Mouse (Mus musculus): ENCODE measurements around the gene Dnajc1. TPM values are rescaled to one million over a fixed set of nuclear protein-coding genes. Genes with fewer than 3 reads are reported as not detected.

The Dnajc1 gene
- polyA plus RNA-seq, 1 experiment from 2014 or later, result 24.2 TPM

GRCm38 (mm10) chr2:18262298-18262697 lies 130.3 kb downstream of the Dnajc1 start:
- Histone ChIP-seq H3K27ac (no peak overlapping the region), H3K27me3 (ENCODE audit: low read depth, poor library complexity, severe bottlenecking) (no peaks in the 10 kb centered on the region), H3K4me3 (no peak overlapping the region), H3K4me1 (no peaks in the 10 kb centered on the region), H3K36me3 (no peaks in the 10 kb centered on the region), H3K9me3 (replicated peaks) (no peaks in the 10 kb centered on the region)
- WGBS, result 51% methylated on average over 1 of the region's 1 CpGs
- DNase-seq (ENCODE audit: low spot score), result no peak

GRCm38 (mm10) chr2:18249224-18249623 lies 143.4 kb downstream of the Dnajc1 start:
- Histone ChIP-seq H3K27ac (no peak overlapping the region), H3K27me3 (ENCODE audit: low read depth, poor library complexity, severe bottlenecking) (no peaks in the 10 kb centered on the region), H3K36me3 (peaks cover 12% of the 10 kb centered on the region), H3K4me1 (no peaks in the 10 kb centered on the region), H3K9me3 (replicated peaks) (no peaks in the 10 kb centered on the region; the same call in 1 of the 2 replicates), H3K4me3 (no peak overlapping the region)
- no peak for DNase-seq (ENCODE audit: low spot score)
- WGBS, result 87% methylated on average over 3 of the region's 3 CpGs

GRCm38 (mm10) chr2:18235524-18235923 lies 157.1 kb downstream of the Dnajc1 start:
- 89% methylated on average over 5 of the region's 5 CpGs for WGBS
- Histone ChIP-seq H3K27me3 (ENCODE audit: low read depth, poor library complexity, severe bottlenecking) (no peaks in the 10 kb centered on the region), H3K9me3 (replicated peaks) (no peaks in the 10 kb centered on the region), H3K4me1 (peaks cover 18% of the 10 kb centered on the region), H3K36me3 (no peaks in the 10 kb centered on the region), H3K27ac (no peak overlapping the region), H3K4me3 (no peak overlapping the region)
- DNase-seq (ENCODE audit: low spot score), result no peak

GRCm38 (mm10) chr2:18232883-18233567 lies 159.6 kb downstream of the Dnajc1 start:
- H3K4me3 ChIP-seq, result no peak overlapping the region
- no peaks in the 10 kb centered on the region for H3K27me3 ChIP-seq (ENCODE audit: low read depth, poor library complexity, severe bottlenecking)
- no peak for DNase-seq (ENCODE audit: low spot score)
- no peaks in the 10 kb centered on the region for H3K9me3 ChIP-seq (replicated peaks)
- H3K27ac ChIP-seq, result no peak overlapping the region
- no peaks in the 10 kb centered on the region for H3K36me3 ChIP-seq
- 9% methylated on average over 5 of the region's 5 CpGs for WGBS
- peaks cover 41% of the 10 kb centered on the region for H3K4me1 ChIP-seq

- no peaks in the 10 kb centered on the region for H3K36me3 ChIP-seq
- no peak overlapping the region for H3K27ac ChIP-seq
- no peaks in the 10 kb centered on the region for H3K9me3 ChIP-seq (replicated peaks)
- 28% methylated on average over 4 of the region's 4 CpGs for WGBS
- no peak overlapping the region for H3K4me3 ChIP-seq
- H3K27me3 ChIP-seq (ENCODE audit: low read depth, poor library complexity, severe bottlenecking), result no peaks in the 10 kb centered on the region
- H3K4me1 ChIP-seq, result peaks cover 41% of the 10 kb centered on the region
- no peak for DNase-seq (ENCODE audit: low spot score)
Observed at GRCm38 (mm10) chr2:18231143-18231542, 161.5 kb downstream of the Dnajc1 start.

GRCm38 (mm10) chr2:18229279-18229678 lies 163.4 kb downstream of the Dnajc1 start:
- Histone ChIP-seq H3K4me1 (peaks cover 40% of the 10 kb centered on the region), H3K27me3 (ENCODE audit: low read depth, poor library complexity, severe bottlenecking) (no peaks in the 10 kb centered on the region), H3K27ac (peak overlapping the region; percentile 53), H3K4me3 (no peak overlapping the region), H3K36me3 (no peaks in the 10 kb centered on the region), H3K9me3 (replicated peaks) (no peaks in the 10 kb centered on the region)
- WGBS, result 0% methylated on average over 2 of the region's 2 CpGs
- no peak for DNase-seq (ENCODE audit: low spot score)

GRCm38 (mm10) chr2:18228486-18229062 lies 164.1 kb downstream of the Dnajc1 start:
- Histone ChIP-seq H3K27ac (no peak overlapping the region), H3K4me3 (no peak overlapping the region), H3K4me1 (peaks cover 36% of the 10 kb centered on the region), H3K27me3 (ENCODE audit: low read depth, poor library complexity, severe bottlenecking) (no peaks in the 10 kb centered on the region), H3K36me3 (no peaks in the 10 kb centered on the region), H3K9me3 (replicated peaks) (no peaks in the 10 kb centered on the region)
- WGBS, result 35% methylated on average over 8 of the region's 8 CpGs
- no peak for DNase-seq (ENCODE audit: low spot score)

GRCm38 (mm10) chr2:18219569-18219968 lies 173.1 kb downstream of the Dnajc1 start:
- Histone ChIP-seq H3K36me3 (peaks cover 48% of the 10 kb centered on the region), H3K9me3 (replicated peaks) (no peaks in the 10 kb centered on the region), H3K4me3 (no peak overlapping the region), H3K27ac (no peak overlapping the region), H3K4me1 (peaks cover 7% of the 10 kb centered on the region), H3K27me3 (ENCODE audit: low read depth, poor library complexity, severe bottlenecking) (no peaks in the 10 kb centered on the region)
- no peak for DNase-seq (ENCODE audit: low spot score)
- WGBS, result 90% methylated on average over 13 of the region's 13 CpGs

- H3K27me3 ChIP-seq (ENCODE audit: low read depth, poor library complexity, severe bottlenecking), result no peaks in the 10 kb centered on the region
- no peaks in the 10 kb centered on the region for H3K9me3 ChIP-seq (replicated peaks)
- 83% methylated on average over 8 of the region's 8 CpGs for WGBS
- peaks cover 53% of the 10 kb centered on the region for H3K36me3 ChIP-seq
- H3K4me3 ChIP-seq, result no peak overlapping the region
- DNase-seq (ENCODE audit: low spot score), result no peak
- no peak overlapping the region for H3K27ac ChIP-seq
- H3K4me1 ChIP-seq, result peaks cover 7% of the 10 kb centered on the region
Observed at GRCm38 (mm10) chr2:18219136-18219535, 173.5 kb downstream of the Dnajc1 start.

- Histone ChIP-seq H3K9me3 (replicated peaks) (no peaks in the 10 kb centered on the region), H3K36me3 (peaks cover 59% of the 10 kb centered on the region), H3K4me1 (peaks cover 7% of the 10 kb centered on the region), H3K27ac (no peak overlapping the region), H3K27me3 (ENCODE audit: low read depth, poor library complexity, severe bottlenecking) (no peaks in the 10 kb centered on the region), H3K4me3 (no peak overlapping the region)
- DNase-seq (ENCODE audit: low spot score), result no peak
- WGBS, result 82% methylated on average over 5 of the region's 5 CpGs
Observed at GRCm38 (mm10) chr2:18218500-18218899, 174.1 kb downstream of the Dnajc1 start.

GRCm38 (mm10) chr2:18217867-18218266 lies 174.8 kb downstream of the Dnajc1 start:
- no peak overlapping the region for H3K4me3 ChIP-seq
- no peaks in the 10 kb centered on the region for H3K9me3 ChIP-seq (replicated peaks)
- H3K27me3 ChIP-seq (ENCODE audit: low read depth, poor library complexity, severe bottlenecking), result no peaks in the 10 kb centered on the region
- no peak for DNase-seq (ENCODE audit: low spot score)
- 65% methylated on average over 3 of the region's 3 CpGs for WGBS
- no peak overlapping the region for H3K27ac ChIP-seq
- H3K4me1 ChIP-seq, result peaks cover 7% of the 10 kb centered on the region
- H3K36me3 ChIP-seq, result peaks cover 65% of the 10 kb centered on the region

- no peak for DNase-seq (ENCODE audit: low spot score)
- H3K4me1 ChIP-seq, result peaks cover 7% of the 10 kb centered on the region
- no peak overlapping the region for H3K27ac ChIP-seq
- H3K4me3 ChIP-seq, result no peak overlapping the region
- WGBS, result 88% methylated on average over 2 of the region's 2 CpGs
- no peaks in the 10 kb centered on the region for H3K27me3 ChIP-seq (ENCODE audit: low read depth, poor library complexity, severe bottlenecking)
- H3K9me3 ChIP-seq (replicated peaks), result no peaks in the 10 kb centered on the region
- H3K36me3 ChIP-seq, result peaks cover 91% of the 10 kb centered on the region
Observed at GRCm38 (mm10) chr2:18214031-18214430, 178.6 kb downstream of the Dnajc1 start.

GRCm38 (mm10) chr2:18209948-18210347 lies 182.7 kb downstream of the Dnajc1 start:
- Histone ChIP-seq H3K27me3 (ENCODE audit: low read depth, poor library complexity, severe bottlenecking) (no peaks in the 10 kb centered on the region), H3K36me3 (peaks cover 96% of the 10 kb centered on the region)
- WGBS, result 93% methylated on average over 4 of the region's 4 CpGs

More at GRCm38 (mm10) chr2:18209948-18210347, 182.7 kb downstream of the Dnajc1 start:
- H3K9me3 ChIP-seq (replicated peaks), result no peaks in the 10 kb centered on the region
- H3K4me1 ChIP-seq, result no peaks in the 10 kb centered on the region
- H3K27ac ChIP-seq, result no peak overlapping the region
- no peak overlapping the region for H3K4me3 ChIP-seq
- no peak for DNase-seq (ENCODE audit: low spot score)
